Mouse (Mus musculus) urinary bladder, adult 2 months (tissue): Measurements from ENCODE around the gene Spsb3. TPM values are rescaled to one million over a fixed set of nuclear protein-coding genes. Genes with fewer than 3 reads are reported as not detected.

ENCODE experiments used
- polyA plus RNA-seq: library from polyadenylated mRNA; depleted of rRNA; stranded (reverse); fragments of >200 nt; gene quantifications from 2 replicates; pipeline ENCODE4 v1.2.3, GENCODE M21; 2012; rRNA removed

Spsb3 gene
- polyA plus RNA-seq, 1 experiment = 34.8 TPM

Other genes with a start within 250 kb of the Spsb3 start
- gene Slc9a3r2, start 236.3 kb upstream of the Spsb3 start, polyA plus RNA-seq = 59.2 and 63.5 TPM in 2 replicates
- gene Npw, start 228.2 kb upstream of the Spsb3 start, polyA plus RNA-seq = 0.62 and 0.80 TPM in 2 replicates
- gene Zfp598, start 217.0 kb upstream of the Spsb3 start, polyA plus RNA-seq = 42.9 and 54.2 TPM in 2 replicates
- gene Syngr3, start 196.7 kb upstream of the Spsb3 start, polyA plus RNA-seq = 0.58 and 0.62 TPM in 2 replicates
- 21.0 and 23.7 TPM in 2 replicates for gene Gfer, start 190.5 kb upstream of the Spsb3 start, polyA plus RNA-seq
- 7.6 and 10.7 TPM in 2 replicates for gene Noxo1, start 190.4 kb upstream of the Spsb3 start, polyA plus RNA-seq
- gene Tbl3, start 179.0 kb upstream of the Spsb3 start, polyA plus RNA-seq = 31.4 and 34.8 TPM in 2 replicates
- gene Rnf151, start 168.6 kb upstream of the Spsb3 start, polyA plus RNA-seq = 0.18 and 0.30 TPM in 2 replicates
- 1,660 and 1,865 TPM in 2 replicates for gene Rps2, start 168.5 kb upstream of the Spsb3 start, polyA plus RNA-seq
- gene Ndufb10, start 162.2 kb upstream of the Spsb3 start, polyA plus RNA-seq = 298 and 302 TPM in 2 replicates
- gene Rpl3l, start 158.8 kb upstream of the Spsb3 start, polyA plus RNA-seq = 0.19 and 0.29 TPM in 2 replicates
- gene Msrb1, start 150.0 kb upstream of the Spsb3 start, polyA plus RNA-seq = 195 and 227 TPM in 2 replicates
- gene Hs3st6, start 133.7 kb upstream of the Spsb3 start, polyA plus RNA-seq = 0.43 and 0.77 TPM in 2 replicates
- 0.75 and 0.83 TPM in 2 replicates for gene Meiob, start 82.4 kb upstream of the Spsb3 start, polyA plus RNA-seq
- 52.8 and 75.6 TPM in 2 replicates for gene Hagh, start 46.5 kb upstream of the Spsb3 start, polyA plus RNA-seq
- gene Fahd1, start 36.3 kb upstream of the Spsb3 start, polyA plus RNA-seq = 20.5 and 21.0 TPM in 2 replicates
- gene Igfals, start 20.6 kb upstream of the Spsb3 start, polyA plus RNA-seq = 0.94 and 1.7 TPM in 2 replicates
- 17.6 and 22.4 TPM in 2 replicates for gene Nubp2, start 294 bp upstream of the Spsb3 start, polyA plus RNA-seq
- gene Eme2, start 8.4 kb downstream of the Spsb3 start, polyA plus RNA-seq = 34.7 and 40.0 TPM in 2 replicates
- 75.8 and 85.5 TPM in 2 replicates for gene Mrps34, start 8.5 kb downstream of the Spsb3 start, polyA plus RNA-seq
- gene Nme3, start 9.9 kb downstream of the Spsb3 start, polyA plus RNA-seq = 64.2 and 64.4 TPM in 2 replicates
- gene Mapk8ip3, start 50.3 kb downstream of the Spsb3 start, polyA plus RNA-seq = 86.0 and 88.1 TPM in 2 replicates
- 17.8 and 22.6 TPM in 2 replicates for gene Jpt2, start 74.0 kb downstream of the Spsb3 start, polyA plus RNA-seq
- 15.7 and 16.0 TPM in 2 replicates for gene Cramp1l, start 129.1 kb downstream of the Spsb3 start, polyA plus RNA-seq
- gene Ift140, start 129.4 kb downstream of the Spsb3 start, polyA plus RNA-seq = 11.9 and 12.7 TPM in 2 replicates
- 36.2 and 42.6 TPM in 2 replicates for gene Tmem204, start 196.9 kb downstream of the Spsb3 start, polyA plus RNA-seq
- 16.8 and 18.5 TPM in 2 replicates for gene Telo2, start 229.3 kb downstream of the Spsb3 start, polyA plus RNA-seq
- not detected in 2 replicates for gene Ptx4, start 234.1 kb downstream of the Spsb3 start, polyA plus RNA-seq
- 34.2 and 35.0 TPM in 2 replicates for gene Clcn7, start 246.7 kb downstream of the Spsb3 start, polyA plus RNA-seq